Mouse (Mus musculus): ENCODE data around the gene Kdf1. TPM values are rescaled to one million over a fixed set of nuclear protein-coding genes. Genes with fewer than 3 reads are reported as not detected.

Kdf1 gene
- polyA plus RNA-seq, 1 experiment from 2014 or later, result 0.50 TPM

DNA sequence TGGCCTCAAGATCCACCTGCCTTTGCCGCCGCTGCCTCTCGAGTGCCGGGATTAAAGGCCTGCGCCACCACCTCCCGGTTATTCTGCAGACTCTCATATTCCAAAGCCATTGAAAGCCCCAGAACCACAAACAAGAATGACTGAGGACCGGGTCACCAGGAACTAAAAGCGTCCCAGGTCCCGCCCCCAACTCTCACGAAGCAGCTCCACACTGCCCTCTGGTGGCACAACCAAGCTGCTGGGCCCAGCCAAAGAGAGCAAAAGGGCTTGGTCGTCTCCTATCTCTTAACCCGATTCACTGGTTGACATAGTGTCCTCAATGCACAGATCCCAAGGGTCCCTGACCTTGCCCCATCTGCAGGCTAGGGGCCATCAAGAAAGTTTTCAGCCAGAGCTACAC lies 24.3 kb upstream of the Kdf1 start:
- ATAC-seq, result peak; percentile 21; the same call in 1 of the 2 replicates
- Histone ChIP-seq H3K9me3 (ENCODE audit: control insufficient read depth, low read length) (no peaks in the 10 kb centered on the region), H3K36me3 (ENCODE audit: control insufficient read depth, insufficient read depth, low read length) (peaks cover 2% of the 10 kb centered on the region; the same call in 1 of the 2 replicates), H3K27ac (ENCODE audit: low read depth, low read length) (no peak overlapping the region), H3K27me3 (replicated peaks; ENCODE audit: control insufficient read depth, insufficient read depth, low read length) (peaks cover 27% of the 10 kb centered on the region), H3K4me2 (ENCODE audit: low read length) (peak overlapping the region; percentile 57), H3K9ac (ENCODE audit: low read depth, low read length) (peak overlapping the region; percentile 28; the same call in 1 of the 2 replicates), H3K4me1 (ENCODE audit: control insufficient read depth, insufficient read depth, low read depth, low read length) (peaks cover 19% of the 10 kb centered on the region), H3K4me3 (ENCODE audit: low read length) (peak overlapping the region; percentile 30)
- WGBS, result under 1% methylated on average over 12 of the region's 12 CpGs

DNA sequence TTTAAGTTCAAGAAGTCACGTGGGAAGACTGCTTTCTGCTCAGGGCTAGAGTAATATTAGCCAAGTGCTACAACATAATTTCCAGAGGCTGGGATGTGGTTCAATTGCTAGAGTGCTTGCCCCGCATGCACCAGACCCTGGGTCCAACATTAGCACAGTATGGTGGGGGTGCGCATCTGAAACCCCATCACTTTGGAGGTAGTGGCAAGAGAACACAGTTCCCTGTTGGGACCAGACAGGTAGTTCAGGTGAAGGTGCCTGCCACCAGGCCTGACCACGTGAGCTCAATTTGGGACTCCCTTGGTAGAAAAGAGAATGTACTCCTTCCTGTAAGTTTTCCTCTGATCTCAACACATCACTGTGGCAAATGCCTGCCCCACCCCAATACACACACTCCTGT lies 23.9 kb upstream of the Kdf1 start:
- Histone ChIP-seq H3K9ac (ENCODE audit: low read depth, low read length) (no peak overlapping the region), H3K36me3 (ENCODE audit: control insufficient read depth, insufficient read depth, low read length) (peaks cover 2% of the 10 kb centered on the region; the same call in 1 of the 2 replicates), H3K4me3 (ENCODE audit: low read length) (no peak overlapping the region), H3K4me2 (ENCODE audit: low read length) (no peak overlapping the region), H3K4me1 (ENCODE audit: control insufficient read depth, insufficient read depth, low read depth, low read length) (peaks cover 19% of the 10 kb centered on the region), H3K27ac (ENCODE audit: low read depth, low read length) (no peak overlapping the region), H3K27me3 (replicated peaks; ENCODE audit: control insufficient read depth, insufficient read depth, low read length) (peaks cover 32% of the 10 kb centered on the region), H3K9me3 (ENCODE audit: control insufficient read depth, low read length) (no peaks in the 10 kb centered on the region)
- ATAC-seq, result no peak
- WGBS, result 76% methylated on average over 4 of the region's 4 CpGs

DNA sequence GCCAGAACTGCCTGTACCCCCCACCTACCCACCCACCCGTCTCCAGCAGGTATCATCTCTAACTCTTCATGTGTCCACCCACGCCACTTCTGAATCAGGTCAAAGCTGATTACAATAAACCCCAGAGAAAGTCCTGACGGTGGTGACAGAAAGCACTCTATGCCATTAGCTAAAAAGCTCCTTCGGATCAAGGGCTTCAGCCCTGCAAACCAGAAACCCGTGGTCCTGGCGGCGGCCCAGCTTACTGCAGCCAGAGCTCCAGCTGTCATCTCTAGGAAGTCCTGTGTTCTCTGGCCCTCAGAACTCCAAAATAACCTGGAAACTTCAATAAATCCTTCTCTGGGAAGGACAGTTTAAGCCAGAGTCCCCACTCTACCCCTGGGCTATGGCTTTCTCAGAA lies 23.1 kb upstream of the Kdf1 start:
- Histone ChIP-seq H3K4me1 (ENCODE audit: control insufficient read depth, insufficient read depth, low read depth, low read length) (peaks cover 19% of the 10 kb centered on the region), H3K9me3 (ENCODE audit: control insufficient read depth, low read length) (no peaks in the 10 kb centered on the region), H3K9ac (ENCODE audit: low read depth, low read length) (no peak overlapping the region), H3K4me2 (ENCODE audit: low read length) (no peak overlapping the region), H3K36me3 (ENCODE audit: control insufficient read depth, insufficient read depth, low read length) (peaks cover 2% of the 10 kb centered on the region; the same call in 1 of the 2 replicates), H3K27ac (ENCODE audit: low read depth, low read length) (no peak overlapping the region), H3K27me3 (replicated peaks; ENCODE audit: control insufficient read depth, insufficient read depth, low read length) (peaks cover 39% of the 10 kb centered on the region), H3K4me3 (ENCODE audit: low read length) (no peak overlapping the region)
- no peak for ATAC-seq
- WGBS, result 29% methylated on average over 7 of the region's 7 CpGs

DNA sequence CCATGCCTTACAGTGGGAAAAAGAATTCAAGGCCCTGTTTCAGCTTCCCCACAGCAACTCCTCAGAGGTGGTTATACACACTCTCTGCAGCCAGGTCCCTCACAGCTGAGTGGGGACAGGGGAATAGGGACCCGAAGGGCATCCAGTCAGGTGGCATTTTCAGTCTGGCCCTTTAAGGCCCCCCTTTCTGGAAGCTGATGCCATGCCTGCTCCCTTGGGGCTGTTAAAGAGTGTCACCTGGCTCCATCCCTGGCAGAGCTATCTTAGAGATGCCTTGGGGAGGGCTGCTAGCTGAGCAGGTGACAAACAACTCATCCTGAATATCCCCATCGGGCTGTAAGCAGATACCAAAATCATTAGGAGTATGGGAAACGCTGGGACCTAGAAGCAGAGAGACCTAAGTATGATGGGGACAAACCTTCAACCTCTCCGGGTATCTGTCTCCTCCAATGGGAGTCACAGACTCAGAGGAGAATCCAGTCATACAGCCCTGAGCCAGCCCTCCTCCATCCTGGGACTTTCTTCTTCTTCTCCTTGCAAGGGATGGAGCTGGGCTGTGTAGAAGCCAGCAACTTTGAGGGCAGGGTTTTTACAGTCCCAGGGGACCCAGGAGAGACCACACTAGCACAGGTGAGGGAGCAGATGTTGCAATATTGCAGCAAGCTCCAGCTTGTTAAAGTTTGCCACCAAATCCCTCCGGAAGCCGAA lies 21.9 kb upstream of the Kdf1 start:
- Histone ChIP-seq H3K4me3 (ENCODE audit: low read length) (peak overlapping the region; percentile 76), H3K9me3 (ENCODE audit: control insufficient read depth, low read length) (no peaks in the 10 kb centered on the region), H3K27me3 (replicated peaks; ENCODE audit: control insufficient read depth, insufficient read depth, low read length) (peaks cover 44% of the 10 kb centered on the region), H3K9ac (ENCODE audit: low read depth, low read length) (peak overlapping the region; percentile 87; the same call in 1 of the 2 replicates), H3K27ac (ENCODE audit: low read depth, low read length) (no peak overlapping the region), H3K4me2 (ENCODE audit: low read length) (peak overlapping the region; percentile 84), H3K36me3 (ENCODE audit: control insufficient read depth, insufficient read depth, low read length) (no peaks in the 10 kb centered on the region), H3K4me1 (ENCODE audit: control insufficient read depth, insufficient read depth, low read depth, low read length) (peaks cover 19% of the 10 kb centered on the region)
- ATAC-seq, result no peak
- WGBS, result 27% methylated on average over 6 of the region's 6 CpGs

DNA sequence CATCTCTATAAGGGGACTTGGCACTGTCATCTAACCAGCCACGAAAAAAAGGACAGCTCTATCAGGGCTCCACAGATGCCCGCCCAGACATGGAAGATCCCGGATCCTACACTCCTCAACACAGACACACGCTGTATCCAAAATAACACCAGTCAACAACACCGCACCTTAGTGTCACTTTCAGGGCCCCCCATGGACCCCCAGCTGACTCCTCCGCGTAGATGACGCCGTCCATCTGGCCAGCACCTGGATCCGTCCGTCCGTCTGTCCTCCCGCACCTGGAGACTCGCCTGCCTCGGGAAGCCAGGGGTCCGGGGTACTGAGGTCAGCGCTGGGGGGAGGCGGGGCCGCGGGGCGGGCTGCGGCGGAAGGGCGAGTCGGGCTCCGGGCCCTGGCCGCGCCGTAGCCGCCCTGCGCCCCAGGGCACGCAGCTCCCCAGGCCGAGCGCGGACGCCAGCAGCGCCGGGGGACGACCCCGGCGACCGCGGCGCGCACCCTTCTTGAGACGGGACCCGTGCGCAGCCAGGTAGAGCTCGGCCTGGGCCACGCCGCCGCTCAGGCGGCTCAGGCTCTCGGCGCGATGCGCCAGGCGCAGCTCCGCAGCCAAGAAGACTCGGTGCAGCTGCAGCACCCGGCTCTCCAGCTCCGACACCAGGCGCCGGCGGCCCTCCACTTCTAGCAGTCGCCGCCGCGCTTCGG lies 21.2 kb upstream of the Kdf1 start:
- under 1% methylated on average over 58 of the region's 70 CpGs for WGBS
- Histone ChIP-seq H3K4me2 (ENCODE audit: low read length) (peak overlapping the region; percentile 84), H3K36me3 (ENCODE audit: control insufficient read depth, insufficient read depth, low read length) (no peaks in the 10 kb centered on the region), H3K27me3 (replicated peaks; ENCODE audit: control insufficient read depth, insufficient read depth, low read length) (peaks cover 44% of the 10 kb centered on the region), H3K9me3 (ENCODE audit: control insufficient read depth, low read length) (no peaks in the 10 kb centered on the region), H3K4me3 (ENCODE audit: low read length) (peak overlapping the region; percentile 76), H3K4me1 (ENCODE audit: control insufficient read depth, insufficient read depth, low read depth, low read length) (peaks cover 19% of the 10 kb centered on the region), H3K27ac (ENCODE audit: low read depth, low read length) (peak overlapping the region; percentile 51; the same call in 1 of the 2 replicates), H3K9ac (ENCODE audit: low read depth, low read length) (peak overlapping the region; percentile 87)
- ATAC-seq, result peak; percentile 46

DNA sequence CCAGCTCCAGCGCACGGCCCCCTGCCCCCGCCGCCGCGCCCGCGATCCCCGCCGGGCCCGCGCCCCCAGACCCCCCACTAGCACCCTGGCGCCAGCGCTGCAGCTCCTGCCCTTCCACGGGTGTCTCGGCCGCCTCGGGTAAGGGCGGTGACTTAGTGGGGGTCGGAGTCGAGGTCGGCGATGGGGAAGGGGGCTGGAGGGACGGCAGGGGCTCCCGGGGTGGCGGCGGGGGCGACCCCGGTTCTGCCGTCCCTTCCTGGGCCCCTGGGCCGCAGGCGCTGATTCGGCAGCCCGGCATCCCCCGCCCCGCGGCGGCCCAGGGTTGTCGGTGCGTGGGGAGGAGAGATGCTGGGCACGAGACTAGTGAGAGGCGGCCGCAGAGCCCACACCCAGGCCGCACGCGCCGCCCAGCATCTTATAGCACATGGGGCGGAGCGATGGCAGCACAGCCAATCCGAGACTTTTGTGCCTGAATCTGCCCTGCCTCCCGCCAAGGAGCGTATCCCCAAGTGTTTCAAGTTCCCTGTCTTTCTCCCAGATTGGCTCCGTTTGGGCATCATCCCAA lies 20.5 kb upstream of the Kdf1 start, which contains the start of gene Trnp1:
Gene Trnp1 (minus strand): TSS at position 391 of the 565 bp plus-strand sequence.
- H3K4me3 ChIP-seq (ENCODE audit: low read length), result peak within 1 kb of the TSS; percentile 76
- under 1% methylated on average over 51 of the region's 53 CpGs for WGBS
- H3K9me3 ChIP-seq (ENCODE audit: control insufficient read depth, low read length), result no peaks in the 10 kb centered on the region
- peak within 1 kb of the TSS; percentile 84 for H3K4me2 ChIP-seq (ENCODE audit: low read length)
- peaks cover 19% of the 10 kb centered on the region for H3K4me1 ChIP-seq (ENCODE audit: control insufficient read depth, insufficient read depth, low read depth, low read length)
- peak within 1 kb of the TSS; percentile 87 for H3K9ac ChIP-seq (ENCODE audit: low read depth, low read length)
- H3K27ac ChIP-seq (ENCODE audit: low read depth, low read length), result peak within 1 kb of the TSS; percentile 51; the same call in 1 of the 2 replicates
- no peaks in the 10 kb centered on the region for H3K36me3 ChIP-seq (ENCODE audit: control insufficient read depth, insufficient read depth, low read length)
- ATAC-seq, result peak; percentile 94
- H3K27me3 ChIP-seq (replicated peaks; ENCODE audit: control insufficient read depth, insufficient read depth, low read length), result peaks cover 45% of the 10 kb centered on the region

DNA sequence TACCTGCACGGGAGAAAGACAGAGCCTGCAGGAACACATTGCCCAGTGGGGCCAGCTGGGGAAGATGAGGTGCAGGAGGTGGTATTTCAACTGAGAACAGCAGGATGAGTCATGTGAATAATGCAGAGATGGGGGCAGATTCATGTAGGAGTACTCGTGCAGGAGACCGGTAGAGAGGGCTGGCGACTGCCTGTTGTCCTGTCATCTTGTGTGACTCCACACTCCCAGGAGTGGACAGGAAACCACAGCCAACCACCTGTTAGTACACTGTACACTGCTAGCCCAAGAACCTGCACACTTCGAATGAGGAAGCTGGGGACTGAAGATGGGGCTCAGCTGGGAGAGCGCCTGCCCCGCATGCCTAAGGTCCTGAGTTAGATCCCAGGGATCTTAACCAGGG lies 17.2 kb upstream of the Kdf1 start:
- H3K4me1 ChIP-seq (ENCODE audit: control insufficient read depth, insufficient read depth, low read depth, low read length), result peaks cover 15% of the 10 kb centered on the region
- H3K9me3 ChIP-seq (ENCODE audit: control insufficient read depth, low read length), result no peaks in the 10 kb centered on the region
- H3K36me3 ChIP-seq (ENCODE audit: control insufficient read depth, insufficient read depth, low read length), result no peaks in the 10 kb centered on the region
- no peak overlapping the region for H3K4me2 ChIP-seq (ENCODE audit: low read length)
- ATAC-seq, result no peak
- no peak overlapping the region for H3K27ac ChIP-seq (ENCODE audit: low read depth, low read length)
- H3K4me3 ChIP-seq (ENCODE audit: low read length), result no peak overlapping the region
- no peak overlapping the region for H3K9ac ChIP-seq (ENCODE audit: low read depth, low read length)
- peaks cover 30% of the 10 kb centered on the region for H3K27me3 ChIP-seq (replicated peaks; ENCODE audit: control insufficient read depth, insufficient read depth, low read length)
- WGBS, result 62% methylated on average over 7 of the region's 7 CpGs

DNA sequence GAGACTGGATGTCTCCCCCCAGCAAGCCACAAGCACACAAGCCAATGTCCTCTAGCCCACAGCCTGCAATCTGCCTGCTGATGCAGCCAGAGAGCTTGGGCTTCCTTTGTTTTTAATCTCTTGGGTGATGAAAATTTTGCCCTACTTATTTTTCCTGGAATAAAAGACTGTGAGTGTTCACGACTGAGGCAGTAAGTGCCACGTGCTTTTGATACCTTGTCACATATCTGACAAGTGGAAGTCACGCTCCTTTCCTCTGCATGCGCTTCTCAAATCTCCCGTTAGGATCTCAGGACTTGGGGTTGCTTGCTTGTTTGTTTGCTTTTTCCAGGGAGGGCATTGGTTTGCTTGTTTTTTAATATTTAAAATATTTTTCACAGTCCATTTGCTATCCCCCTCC lies 14.5 kb upstream of the Kdf1 start:
- H3K9ac ChIP-seq (ENCODE audit: low read depth, low read length), result no peak overlapping the region
- no peak overlapping the region for H3K4me2 ChIP-seq (ENCODE audit: low read length)
- no peaks in the 10 kb centered on the region for H3K9me3 ChIP-seq (ENCODE audit: control insufficient read depth, low read length)
- H3K27ac ChIP-seq (ENCODE audit: low read depth, low read length), result no peak overlapping the region
- no peaks in the 10 kb centered on the region for H3K4me1 ChIP-seq (ENCODE audit: control insufficient read depth, insufficient read depth, low read depth, low read length)
- H3K36me3 ChIP-seq (ENCODE audit: control insufficient read depth, insufficient read depth, low read length), result no peaks in the 10 kb centered on the region
- H3K27me3 ChIP-seq (replicated peaks; ENCODE audit: control insufficient read depth, insufficient read depth, low read length), result peaks cover 23% of the 10 kb centered on the region
- no peak overlapping the region for H3K4me3 ChIP-seq (ENCODE audit: low read length)
- whole genome bisulfite sequencing, result 43% methylated on average over 5 of the region's 5 CpGs
- no peak for ATAC-seq

All from hindbrain, embryonic 16.5 days (tissue).